Mouse (Mus musculus): ENCODE results near the gene Olfr554. TPM values are rescaled to one million over a fixed set of nuclear protein-coding genes. Genes with fewer than 3 reads are reported as not detected.

Gene Olfr554
- polyA plus RNA-seq (2012; rRNA removed; ENCODE audit: low replicate concordance), result not detected in 2 replicates

GRCm38 (mm10) chr7:102638132-102638531 is at the start of gene Olfr554:
Olfr554 (plus strand) TSS chr7:102638432.

GRCm38 (mm10) chr7:102591786-102592185 is 46.4 kb upstream of the Olfr554 start, which contains the start of gene Olfr551:
Olfr551 (minus strand) TSS chr7:102591886.

GRCm38 (mm10) chr7:102597378-102598031 is 40.7 kb upstream of the Olfr554 start, which contains the start of gene Olfr552:
Olfr552 (plus strand) TSS chr7:102597770.

GRCm38 (mm10) chr7:102618118-102618517 is 20.1 kb upstream of the Olfr554 start, which contains the start of gene Olfr553:
Olfr553 (minus strand) TSS chr7:102618218.

GRCm38 (mm10) chr7:102658523-102658922 is 20.3 kb downstream of the Olfr554 start, which contains the start of gene Olfr555:
Olfr555 (plus strand) TSS chr7:102658823.

GRCm38 (mm10) chr7:102664599-102664998 is 26.4 kb downstream of the Olfr554 start, which contains the start of gene Olfr556:
Olfr556 (plus strand) TSS chr7:102664899.

GRCm38 (mm10) chr7:102686944-102687501 is 48.8 kb downstream of the Olfr554 start, which contains the start of gene Trim68:
Trim68 (minus strand) TSS chr7:102687327.

Other genes with a start within 250 kb of the Olfr554 start
- 5.9 and 22.5 TPM in 2 replicates for gene Rrm1, start 196.7 kb upstream of the Olfr554 start, polyA plus RNA-seq (2012; rRNA removed; ENCODE audit: low replicate concordance)
- not detected in 2 replicates for gene Olfr543, start 156.8 kb upstream of the Olfr554 start, polyA plus RNA-seq (2012; rRNA removed; ENCODE audit: low replicate concordance)
- not detected in 2 replicates for gene Olfr544, start 150.1 kb upstream of the Olfr554 start, polyA plus RNA-seq (2012; rRNA removed; ENCODE audit: low replicate concordance)
- gene Olfr545, start 138.9 kb upstream of the Olfr554 start, polyA plus RNA-seq (2012; rRNA removed; ENCODE audit: low replicate concordance), result not detected in 2 replicates
- not detected in 2 replicates for gene Olfr547, start 103.7 kb upstream of the Olfr554 start, polyA plus RNA-seq (2012; rRNA removed; ENCODE audit: low replicate concordance)
- gene Olfr548-ps1, start 97.5 kb upstream of the Olfr554 start, polyA plus RNA-seq (2012; rRNA removed; ENCODE audit: low replicate concordance), result not detected in 2 replicates
- gene Olfr549, start 88.6 kb upstream of the Olfr554 start, polyA plus RNA-seq (2012; rRNA removed; ENCODE audit: low replicate concordance), result not detected in 2 replicates
- gene Trim21, start 72.9 kb upstream of the Olfr554 start, polyA plus RNA-seq (2012; rRNA removed; ENCODE audit: low replicate concordance), result 7.0 and 10.4 TPM in 2 replicates
- not detected in 2 replicates for gene Olfr550, start 67.0 kb upstream of the Olfr554 start, polyA plus RNA-seq (2012; rRNA removed; ENCODE audit: low replicate concordance)
- not detected in 2 replicates for gene Olfr551, start 46.5 kb upstream of the Olfr554 start, polyA plus RNA-seq (2012; rRNA removed; ENCODE audit: low replicate concordance)
- not detected in 2 replicates for gene Olfr552, start 40.7 kb upstream of the Olfr554 start, polyA plus RNA-seq (2012; rRNA removed; ENCODE audit: low replicate concordance)
- gene Olfr553, start 20.2 kb upstream of the Olfr554 start, polyA plus RNA-seq (2012; rRNA removed; ENCODE audit: low replicate concordance), result not detected in 2 replicates
- not detected in 2 replicates for gene Olfr555, start 20.4 kb downstream of the Olfr554 start, polyA plus RNA-seq (2012; rRNA removed; ENCODE audit: low replicate concordance)
- gene Olfr556, start 26.5 kb downstream of the Olfr554 start, polyA plus RNA-seq (2012; rRNA removed; ENCODE audit: low replicate concordance), result not detected in 2 replicates
- 41.4 and 44.2 TPM in 2 replicates for gene Trim68, start 48.9 kb downstream of the Olfr554 start, polyA plus RNA-seq (2012; rRNA removed; ENCODE audit: low replicate concordance)
- gene Olfr557, start 57.5 kb downstream of the Olfr554 start, polyA plus RNA-seq (2012; rRNA removed; ENCODE audit: low replicate concordance), result not detected in 2 replicates
- 9.2 and 10.1 TPM in 2 replicates for gene Olfr558, start 63.8 kb downstream of the Olfr554 start, polyA plus RNA-seq (2012; rRNA removed; ENCODE audit: low replicate concordance)
- not detected in 2 replicates for gene Olfr33, start 80.6 kb downstream of the Olfr554 start, polyA plus RNA-seq (2012; rRNA removed; ENCODE audit: low replicate concordance)
- gene Olfr559, start 89.1 kb downstream of the Olfr554 start, polyA plus RNA-seq (2012; rRNA removed; ENCODE audit: low replicate concordance), result not detected in 2 replicates
- gene Olfr560, start 120.9 kb downstream of the Olfr554 start, polyA plus RNA-seq (2012; rRNA removed; ENCODE audit: low replicate concordance), result 0.17 and 0.27 TPM in 2 replicates
- 11.4 and 14.6 TPM in 2 replicates for gene Olfr78, start 121.0 kb downstream of the Olfr554 start, polyA plus RNA-seq (2012; rRNA removed; ENCODE audit: low replicate concordance)
- gene Olfr561, start 132.8 kb downstream of the Olfr554 start, polyA plus RNA-seq (2012; rRNA removed; ENCODE audit: low replicate concordance), result 0.12 TPM in 1 of 2 replicates, not detected in the other
- not detected in 2 replicates for gene Olfr564, start 165.0 kb downstream of the Olfr554 start, polyA plus RNA-seq (2012; rRNA removed; ENCODE audit: low replicate concordance)
- gene Olfr566, start 220.3 kb downstream of the Olfr554 start, polyA plus RNA-seq (2012; rRNA removed; ENCODE audit: low replicate concordance), result not detected in 2 replicates
- gene Olfr568, start 238.7 kb downstream of the Olfr554 start, polyA plus RNA-seq (2012; rRNA removed; ENCODE audit: low replicate concordance), result not detected in 2 replicates